Mouse (Mus musculus) splenic B cell, adult 2 months (primary cell): ENCODE measurements around the gene Hmgcs1.

ENCODE experiments used
- DNase-seq: peaks from one replicate; pipeline ENCODE4 v3.0.0-alpha.2; 2011; ENCODE audit warnings: low read depth, low spot score
- H3K27me3 ChIP-seq: 2 replicates; pipeline ENCODE4 v1.6.1; 2012; ENCODE audit warnings: mild to moderate bottlenecking, low read length, moderate library complexity, mixed read lengths; ENCODE audit not compliant: control insufficient read depth, poor library complexity, insufficient read depth, severe bottlenecking
- H3K36me3 ChIP-seq: 2 replicates; pipeline ENCODE4 v1.6.1; 2012; ENCODE audit warnings: mild to moderate bottlenecking, low read length, moderate library complexity, mixed read lengths; ENCODE audit not compliant: control insufficient read depth, poor library complexity, insufficient read depth, severe bottlenecking

The Hmgcs1 gene

DNA sequence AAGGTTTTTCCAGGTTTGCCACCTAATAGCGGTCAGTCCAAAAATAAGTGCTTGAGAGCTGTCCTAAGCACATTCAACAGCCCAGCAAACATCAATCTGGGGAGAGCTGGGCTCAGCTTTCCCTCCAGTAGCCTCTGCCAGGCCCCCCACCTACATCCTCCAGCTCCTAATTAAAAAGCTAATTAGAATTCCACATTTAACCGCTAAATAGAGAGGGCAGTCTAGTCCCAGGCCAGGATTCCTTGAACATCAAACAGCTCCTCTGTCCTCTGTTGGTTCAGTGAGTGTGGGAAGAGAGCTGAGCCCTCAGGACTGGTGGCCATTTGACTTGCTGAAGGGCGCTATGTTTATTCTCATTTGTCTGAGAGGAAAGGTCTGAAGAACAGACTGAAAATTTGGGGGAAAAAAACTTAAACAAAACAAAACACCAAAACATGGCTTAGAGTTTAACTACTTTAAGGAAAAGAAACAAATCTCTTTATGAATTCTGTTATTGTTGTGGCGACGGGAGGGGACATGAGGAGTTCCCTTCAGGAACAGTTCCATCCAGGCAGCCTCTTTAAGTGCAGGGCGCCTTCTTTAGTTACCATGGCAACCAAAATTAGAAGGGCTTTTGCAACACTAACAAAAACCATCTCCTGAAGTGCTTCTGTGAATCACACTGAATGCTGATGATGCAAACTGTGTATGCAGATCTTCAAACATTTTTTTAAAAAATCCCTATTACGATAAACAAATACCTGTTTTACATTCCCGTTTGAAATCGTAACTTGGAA lies 63.9 kb downstream of the Hmgcs1 start:
- no peak for DNase-seq
- Histone ChIP-seq H3K36me3 (no peaks in the 10 kb centered on the region), H3K27me3 (0 out of 2 replicates have a peak, but pooled peaks cover 2% of the 10 kb centered on the region)

DNA sequence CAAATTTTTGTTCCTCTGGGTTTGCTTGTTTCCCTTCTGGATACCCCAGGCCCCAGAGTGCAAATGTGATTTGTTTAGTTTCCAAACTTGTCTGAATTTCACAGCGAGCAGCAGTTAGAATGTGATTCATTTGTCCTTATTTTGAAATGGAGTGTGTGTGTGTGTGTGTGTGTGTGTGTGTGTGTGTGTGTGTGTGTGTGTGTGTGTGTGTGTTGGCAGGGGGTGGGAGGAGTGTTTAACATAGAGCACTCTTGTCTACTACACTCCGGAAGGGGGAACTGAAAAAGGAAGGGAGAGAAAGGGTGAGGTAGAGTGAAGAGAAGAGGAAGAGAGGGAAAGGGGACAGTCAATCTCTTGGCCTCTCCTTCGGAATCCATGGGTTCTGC lies 64.4 kb downstream of the Hmgcs1 start:
- H3K27me3 ChIP-seq, result 0 out of 2 replicates have a peak, but pooled peaks cover 2% of the 10 kb centered on the region
- DNase-seq, result peak; percentile 19
- no peaks in the 10 kb centered on the region for H3K36me3 ChIP-seq

DNA sequence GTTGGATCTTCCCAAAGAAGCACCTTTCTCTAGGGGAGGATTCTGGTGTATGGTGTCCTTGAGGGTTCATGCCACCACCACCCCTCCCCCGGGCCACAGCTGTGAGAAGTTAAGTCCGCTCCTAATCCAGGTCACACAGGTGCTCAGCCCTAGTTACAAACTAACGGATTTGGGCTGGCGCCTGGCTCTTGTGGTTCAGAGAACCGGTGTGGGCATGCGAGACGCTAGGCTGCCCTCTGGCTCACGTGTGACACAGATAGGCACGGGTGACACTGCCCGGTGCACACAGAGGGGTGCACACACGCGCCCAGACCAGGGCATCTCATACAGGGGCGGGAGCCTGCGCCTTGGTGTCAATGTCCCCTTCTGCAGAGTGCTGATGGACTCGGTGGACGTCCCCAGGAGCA lies 65.0 kb downstream of the Hmgcs1 start:
- peak; percentile 35 for DNase-seq
- H3K36me3 ChIP-seq, result no peaks in the 10 kb centered on the region
- 0 out of 2 replicates have a peak, but pooled peaks cover 2% of the 10 kb centered on the region for H3K27me3 ChIP-seq

DNA sequence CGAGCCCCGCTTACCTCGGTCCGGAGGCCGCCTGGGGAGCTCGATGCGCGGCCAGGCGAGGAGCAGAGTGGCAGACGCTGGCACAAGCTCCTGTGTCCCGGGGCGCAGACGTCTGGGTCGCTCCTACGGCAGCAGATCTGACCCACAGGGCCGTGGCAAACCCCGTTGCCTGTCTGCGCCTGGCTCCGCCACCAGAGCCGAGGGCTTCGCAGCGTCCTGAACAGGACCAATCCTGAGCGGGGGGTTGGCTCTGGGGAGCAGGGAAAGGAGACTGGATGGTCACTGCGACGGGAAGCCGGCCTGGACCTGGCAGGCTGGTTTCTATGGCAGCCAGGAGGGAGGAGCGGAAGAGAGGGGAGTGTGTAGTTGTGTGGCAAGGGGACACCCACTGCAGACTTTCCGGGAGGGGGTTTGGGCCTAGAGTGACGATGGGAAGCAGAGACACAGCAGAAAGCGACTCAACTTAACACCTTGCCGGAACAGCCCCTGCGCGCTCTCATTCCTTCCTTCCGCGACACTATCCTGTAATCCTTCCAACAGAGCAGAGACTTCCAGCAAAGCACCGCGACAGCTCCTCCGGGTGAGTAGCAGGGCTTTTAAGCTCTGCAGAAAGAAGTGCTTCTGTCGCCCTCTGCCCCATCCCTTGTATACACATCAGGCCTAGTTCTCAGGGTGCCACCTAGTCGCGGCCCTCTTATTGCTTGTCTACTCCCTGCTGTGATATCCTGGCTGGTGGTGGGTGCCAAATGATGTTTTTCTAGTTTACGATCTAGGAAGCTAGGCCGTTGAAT lies 65.7 kb downstream of the Hmgcs1 start, which contains the start of gene Nim1k:
TSS of gene Nim1k (minus strand) at position 202 of the 791 bp plus-strand sequence.
- Histone ChIP-seq H3K36me3 (no peaks in the 10 kb centered on the region), H3K27me3 (0 out of 2 replicates have a peak, but pooled peaks cover 2% of the 10 kb centered on the region)
- DNase-seq, result peak; percentile 26

DNA sequence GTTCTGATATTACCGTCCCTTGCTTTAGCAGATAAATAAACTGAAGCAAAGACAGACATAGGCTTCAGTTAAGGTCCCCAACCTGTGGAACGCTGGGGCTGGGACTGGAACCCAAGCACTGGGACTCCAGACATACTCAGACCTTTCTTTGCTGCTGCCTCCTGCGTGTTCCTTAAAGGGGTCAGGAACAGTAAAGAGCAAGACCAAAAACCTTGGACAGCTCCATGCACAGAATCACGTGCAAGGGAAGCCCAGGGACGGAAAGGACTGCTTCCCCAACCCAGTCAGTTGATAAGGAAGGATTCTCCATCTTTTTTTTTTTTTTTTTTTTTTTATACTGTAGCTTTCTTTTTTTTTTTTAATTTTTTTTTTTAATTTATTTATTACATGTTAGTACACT lies 66.7 kb downstream of the Hmgcs1 start:
- DNase-seq, result no peak

More for the DNA sequence above, 66.7 kb downstream of the Hmgcs1 start:
- Histone ChIP-seq H3K27me3 (0 out of 2 replicates have a peak, but pooled peaks cover 2% of the 10 kb centered on the region), H3K36me3 (no peaks in the 10 kb centered on the region)
